Mouse (Mus musculus): ENCODE measurements at regions not wholly inside any gene's neighbourhood (a gene's known extent, or its start where the extent isn't known, plus 50 kb on each side); places are given as distances from the start of the nearest gene placed in this dataset.

DNA sequence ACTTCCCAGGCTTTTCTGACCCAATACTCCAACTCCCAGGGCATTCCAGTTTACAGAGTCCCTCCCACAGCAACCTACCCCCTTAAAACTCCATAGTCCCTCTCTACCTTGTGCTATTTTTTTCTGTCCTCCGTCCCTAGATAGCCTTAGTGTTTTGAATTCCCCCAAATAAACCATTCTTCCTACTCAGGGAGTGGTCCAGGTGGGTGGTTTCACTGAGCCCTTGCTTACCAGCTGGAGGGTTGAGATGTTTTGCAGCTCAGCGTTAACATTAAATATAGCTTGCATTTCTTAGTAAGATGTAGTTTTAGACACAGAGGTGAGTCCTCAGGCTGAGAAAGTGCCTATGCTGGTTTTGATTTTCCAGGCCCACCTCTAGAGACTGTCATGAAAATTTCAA, 313.0 kb downstream of the Bmper start:
- no peaks in the 10 kb centered on the region for H3K27me3 ChIP-seq (replicated peaks; ENCODE audit: control insufficient read depth, insufficient read depth, low read length)
- DNase-seq (ENCODE audit: low spot score) = no peak
- H3K36me3 ChIP-seq (ENCODE audit: control insufficient read depth, insufficient read depth, low read length) = no peaks in the 10 kb centered on the region
- no peak overlapping the region for H3K27ac ChIP-seq (ENCODE audit: low read depth, low read length)
- no peaks in the 10 kb centered on the region for H3K4me1 ChIP-seq (replicated peaks; ENCODE audit: control insufficient read depth, insufficient read depth, low read length)
- no peak overlapping the region for H3K4me3 ChIP-seq (ENCODE audit: low read depth, low read length)
- no peaks in the 10 kb centered on the region for H3K9me3 ChIP-seq (ENCODE audit: control insufficient read depth, low read length)
- H3K9ac ChIP-seq (ENCODE audit: low read depth, low read length) = no peak overlapping the region
- H3K4me2 ChIP-seq = no peak overlapping the region
- ATAC-seq (replicated peaks; ENCODE audit: low FRiP score) = no peak
- WGBS = 74% methylated on average over 2 of the region's 2 CpGs

DNA sequence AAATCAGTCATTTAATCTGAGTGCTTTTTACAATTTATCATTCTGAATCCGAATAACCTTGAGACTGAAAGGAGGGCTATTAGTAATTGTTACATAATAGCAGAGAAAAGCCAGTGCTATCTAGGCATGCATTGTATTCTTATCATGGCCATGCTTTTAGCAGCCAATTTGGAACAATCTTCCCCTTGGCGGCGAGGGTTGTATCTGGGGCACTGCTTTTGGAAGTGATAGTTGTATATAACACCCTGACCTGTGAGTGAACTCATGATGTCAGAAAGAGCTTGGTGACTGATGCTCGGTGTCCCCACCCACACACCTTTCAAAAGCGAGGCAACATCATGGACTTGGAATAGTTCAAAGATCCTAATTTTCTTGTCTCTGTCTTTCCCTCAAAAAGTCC, 315.2 kb downstream of the Bmper start:
- no peak overlapping the region for H3K4me3 ChIP-seq (ENCODE audit: low read depth, low read length)
- no peaks in the 10 kb centered on the region for H3K27me3 ChIP-seq (replicated peaks; ENCODE audit: control insufficient read depth, insufficient read depth, low read length)
- no peak overlapping the region for H3K4me2 ChIP-seq
- H3K4me1 ChIP-seq (replicated peaks; ENCODE audit: control insufficient read depth, insufficient read depth, low read length) = no peaks in the 10 kb centered on the region
- ATAC-seq (replicated peaks; ENCODE audit: low FRiP score) = no peak
- WGBS = 55% methylated on average over 5 of the region's 5 CpGs
- H3K27ac ChIP-seq (ENCODE audit: low read depth, low read length) = no peak overlapping the region
- no peaks in the 10 kb centered on the region for H3K9me3 ChIP-seq (ENCODE audit: control insufficient read depth, low read length)
- no peak overlapping the region for H3K9ac ChIP-seq (ENCODE audit: low read depth, low read length)
- no peaks in the 10 kb centered on the region for H3K36me3 ChIP-seq (ENCODE audit: control insufficient read depth, insufficient read depth, low read length)
- DNase-seq (ENCODE audit: low spot score) = no peak

DNA sequence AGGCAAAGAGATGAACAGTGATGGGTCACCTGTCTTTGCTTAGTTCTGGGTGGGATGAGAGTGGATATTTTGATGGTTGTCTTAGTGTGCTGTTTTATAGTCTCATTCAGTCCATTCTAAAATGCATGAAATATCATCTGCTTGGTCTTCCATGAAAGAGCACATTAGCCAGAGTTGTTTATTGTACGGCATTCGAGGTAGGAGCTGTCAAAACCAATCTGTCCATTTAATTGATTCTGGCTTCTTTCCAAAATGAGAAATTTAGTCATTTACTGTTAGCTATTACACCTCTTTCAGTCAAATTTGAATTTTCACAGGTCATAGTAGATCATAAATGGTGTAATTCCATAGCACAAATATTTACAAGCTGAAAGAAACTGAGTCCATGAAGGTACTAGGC, 328.8 kb downstream of the Bmper start:
- H3K4me1 ChIP-seq (replicated peaks; ENCODE audit: control insufficient read depth, insufficient read depth, low read length) = no peaks in the 10 kb centered on the region
- WGBS = 78% methylated on average over 2 of the region's 2 CpGs
- no peaks in the 10 kb centered on the region for H3K36me3 ChIP-seq (ENCODE audit: control insufficient read depth, insufficient read depth, low read length)

DNA sequence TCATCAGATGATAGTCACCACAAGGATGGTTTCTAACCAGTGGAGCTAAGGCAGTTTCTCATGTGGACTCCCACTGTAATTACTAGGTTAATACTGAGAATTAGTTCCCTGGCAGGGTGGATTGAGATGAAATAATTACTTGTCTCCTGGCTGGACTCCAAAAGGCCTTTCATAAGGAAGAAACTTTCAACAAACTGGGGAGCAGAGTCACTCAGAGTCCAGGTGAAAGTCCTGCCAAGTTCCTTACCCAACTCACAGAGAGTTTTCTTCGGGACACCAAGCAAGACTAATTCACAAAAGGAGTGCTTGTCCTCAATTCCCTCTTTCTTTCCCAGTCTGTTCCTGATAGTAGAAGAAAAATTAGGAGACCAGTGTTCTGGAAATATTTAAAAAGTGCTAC, 330.9 kb downstream of the Bmper start:
- Histone ChIP-seq H3K4me1 (replicated peaks; ENCODE audit: control insufficient read depth, insufficient read depth, low read length) (no peaks in the 10 kb centered on the region), H3K4me3 (ENCODE audit: low read depth, low read length) (no peak overlapping the region), H3K9ac (ENCODE audit: low read depth, low read length) (no peak overlapping the region), H3K36me3 (ENCODE audit: control insufficient read depth, insufficient read depth, low read length) (no peaks in the 10 kb centered on the region), H3K27ac (ENCODE audit: low read depth, low read length) (no peak overlapping the region), H3K27me3 (replicated peaks; ENCODE audit: control insufficient read depth, insufficient read depth, low read length) (no peaks in the 10 kb centered on the region), H3K4me2 (no peak overlapping the region), H3K9me3 (ENCODE audit: control insufficient read depth, low read length) (no peaks in the 10 kb centered on the region)
- DNase-seq (ENCODE audit: low spot score) (no peak), ATAC-seq (replicated peaks; ENCODE audit: low FRiP score) (no peak)
- 71% methylated on average over 1 of the region's 1 CpGs for WGBS

More for the DNA sequence above, 328.8 kb downstream of the Bmper start:
- no peaks in the 10 kb centered on the region for H3K9me3 ChIP-seq (ENCODE audit: control insufficient read depth, low read length)
- no peak for ATAC-seq (replicated peaks; ENCODE audit: low FRiP score)
- no peak overlapping the region for H3K4me2 ChIP-seq
- no peaks in the 10 kb centered on the region for H3K27me3 ChIP-seq (replicated peaks; ENCODE audit: control insufficient read depth, insufficient read depth, low read length)
- no peak overlapping the region for H3K4me3 ChIP-seq (ENCODE audit: low read depth, low read length)
- no peak overlapping the region for H3K9ac ChIP-seq (ENCODE audit: low read depth, low read length)
- no peak for DNase-seq (ENCODE audit: low spot score)
- H3K27ac ChIP-seq (ENCODE audit: low read depth, low read length) = no peak overlapping the region

DNA sequence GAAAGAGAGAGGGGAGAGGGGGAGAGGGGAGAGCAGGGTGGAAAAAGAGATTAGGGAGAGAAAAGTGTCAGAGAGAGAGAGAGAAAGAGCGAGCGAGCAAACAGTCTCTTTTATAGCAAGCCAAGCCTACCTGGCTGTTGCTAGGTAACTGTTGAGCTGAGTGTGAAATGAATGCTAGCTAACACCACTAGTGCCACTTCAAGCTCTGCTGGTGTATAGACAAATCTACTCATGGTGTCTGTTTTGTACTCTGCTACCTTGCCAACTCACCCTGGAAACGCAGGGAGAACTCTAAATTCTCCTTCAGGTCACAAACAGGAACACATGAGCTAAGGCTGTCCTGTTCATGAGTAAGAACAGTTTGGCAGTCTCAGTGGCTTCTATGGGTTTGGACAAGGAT, 334.7 kb downstream of the Bmper start:
- H3K4me1 ChIP-seq (replicated peaks; ENCODE audit: control insufficient read depth, insufficient read depth, low read length) = no peaks in the 10 kb centered on the region
- no peak overlapping the region for H3K4me3 ChIP-seq (ENCODE audit: low read depth, low read length)
- H3K27ac ChIP-seq (ENCODE audit: low read depth, low read length) = no peak overlapping the region
- no peaks in the 10 kb centered on the region for H3K36me3 ChIP-seq (ENCODE audit: control insufficient read depth, insufficient read depth, low read length)
- 72% methylated on average over 3 of the region's 3 CpGs for WGBS
- no peaks in the 10 kb centered on the region for H3K27me3 ChIP-seq (replicated peaks; ENCODE audit: control insufficient read depth, insufficient read depth, low read length)
- no peaks in the 10 kb centered on the region for H3K9me3 ChIP-seq (ENCODE audit: control insufficient read depth, low read length)
- no peak overlapping the region for H3K4me2 ChIP-seq
- no peak overlapping the region for H3K9ac ChIP-seq (ENCODE audit: low read depth, low read length)
- DNase-seq (ENCODE audit: low spot score) (no peak), ATAC-seq (replicated peaks; ENCODE audit: low FRiP score) (no peak)

DNA sequence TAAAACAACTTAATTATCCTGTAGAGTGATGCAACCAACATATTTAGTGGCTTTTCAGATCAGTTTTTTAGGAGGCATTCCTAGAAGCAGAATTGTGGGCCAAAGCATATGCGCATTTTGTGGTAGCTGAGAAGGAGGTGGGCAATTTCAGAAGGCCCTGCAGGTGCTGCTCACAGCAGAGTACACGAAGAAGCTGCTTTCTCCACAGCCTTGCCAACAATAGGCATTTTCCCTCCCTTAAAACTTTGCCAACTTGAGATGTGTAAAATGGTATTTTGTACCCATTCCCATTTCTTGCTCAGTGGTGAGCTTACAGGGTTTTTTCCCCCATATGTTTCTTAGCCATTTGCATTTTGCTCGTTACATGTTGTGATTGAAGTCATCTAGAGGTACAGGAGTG, 339.0 kb downstream of the Bmper start:
- 61% methylated on average over 3 of the region's 3 CpGs for WGBS
- H3K9me3 ChIP-seq (ENCODE audit: control insufficient read depth, low read length) = no peaks in the 10 kb centered on the region
- H3K27me3 ChIP-seq (replicated peaks; ENCODE audit: control insufficient read depth, insufficient read depth, low read length) = no peaks in the 10 kb centered on the region
- H3K4me2 ChIP-seq = no peak overlapping the region
- H3K9ac ChIP-seq (ENCODE audit: low read depth, low read length) = no peak overlapping the region
- no peak overlapping the region for H3K4me3 ChIP-seq (ENCODE audit: low read depth, low read length)
- H3K4me1 ChIP-seq (replicated peaks; ENCODE audit: control insufficient read depth, insufficient read depth, low read length) = no peaks in the 10 kb centered on the region
- DNase-seq (ENCODE audit: low spot score) (no peak), ATAC-seq (replicated peaks; ENCODE audit: low FRiP score) (no peak)
- no peaks in the 10 kb centered on the region for H3K36me3 ChIP-seq (ENCODE audit: control insufficient read depth, insufficient read depth, low read length)
- no peak overlapping the region for H3K27ac ChIP-seq (ENCODE audit: low read depth, low read length)

DNA sequence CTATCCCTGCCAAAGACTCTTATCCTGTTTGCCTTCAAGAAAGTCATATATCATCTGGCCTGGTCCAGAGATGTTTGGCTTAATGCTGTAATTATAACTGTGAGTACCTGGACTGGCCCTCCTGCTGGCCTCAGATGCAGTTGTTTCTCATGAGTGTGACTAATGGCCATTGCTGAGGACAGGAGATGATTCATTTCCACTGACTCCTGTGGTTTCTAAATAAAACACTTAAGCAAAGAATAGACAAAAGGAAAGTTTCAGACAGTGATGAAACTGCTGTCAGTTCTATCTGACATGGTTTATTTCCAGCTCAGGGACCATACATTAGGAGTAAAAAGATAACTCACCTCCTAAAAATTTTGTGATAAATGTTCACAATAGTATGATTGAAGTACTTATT, 344.2 kb downstream of the Bmper start:
- no peak overlapping the region for H3K9ac ChIP-seq (ENCODE audit: low read depth, low read length)
- no peak for DNase-seq (ENCODE audit: low spot score)
- no peak overlapping the region for H3K4me3 ChIP-seq (ENCODE audit: low read depth, low read length)
- ATAC-seq (replicated peaks; ENCODE audit: low FRiP score) = no peak
- no peaks in the 10 kb centered on the region for H3K27me3 ChIP-seq (replicated peaks; ENCODE audit: control insufficient read depth, insufficient read depth, low read length)
- H3K27ac ChIP-seq (ENCODE audit: low read depth, low read length) = no peak overlapping the region
- H3K9me3 ChIP-seq (ENCODE audit: control insufficient read depth, low read length) = no peaks in the 10 kb centered on the region
- no peaks in the 10 kb centered on the region for H3K4me1 ChIP-seq (replicated peaks; ENCODE audit: control insufficient read depth, insufficient read depth, low read length)
- no peak overlapping the region for H3K4me2 ChIP-seq
- H3K36me3 ChIP-seq (ENCODE audit: control insufficient read depth, insufficient read depth, low read length) = no peaks in the 10 kb centered on the region

DNA sequence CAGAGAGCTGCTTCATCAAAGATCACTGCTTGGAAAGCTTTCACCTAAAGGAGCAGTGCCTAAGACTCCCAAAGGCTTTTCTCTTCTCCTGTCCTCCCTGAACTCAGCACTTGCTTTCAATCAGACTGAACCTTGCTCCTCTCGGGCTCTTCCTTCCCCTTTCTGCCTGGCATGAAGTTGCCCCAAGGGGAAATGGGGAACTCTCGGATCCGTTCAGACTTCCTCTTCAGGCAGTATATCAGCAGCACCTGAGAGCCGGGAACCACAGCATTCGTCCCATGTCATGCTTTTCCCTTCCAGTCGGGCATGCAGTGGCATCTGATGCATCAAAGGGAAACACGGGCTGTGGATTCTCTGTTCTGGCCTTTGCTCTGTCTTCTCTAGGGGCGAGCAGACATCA, 347.3 kb downstream of the Bmper start:
- no peak for ATAC-seq (replicated peaks; ENCODE audit: low FRiP score)
- Histone ChIP-seq H3K9me3 (ENCODE audit: control insufficient read depth, low read length) (no peaks in the 10 kb centered on the region), H3K27ac (ENCODE audit: low read depth, low read length) (no peak overlapping the region), H3K4me2 (no peak overlapping the region), H3K4me3 (ENCODE audit: low read depth, low read length) (no peak overlapping the region), H3K9ac (ENCODE audit: low read depth, low read length) (no peak overlapping the region), H3K4me1 (replicated peaks; ENCODE audit: control insufficient read depth, insufficient read depth, low read length) (no peaks in the 10 kb centered on the region), H3K36me3 (ENCODE audit: control insufficient read depth, insufficient read depth, low read length) (no peaks in the 10 kb centered on the region), H3K27me3 (replicated peaks; ENCODE audit: control insufficient read depth, insufficient read depth, low read length) (no peaks in the 10 kb centered on the region)
- 24% methylated on average over 8 of the region's 8 CpGs for WGBS
- DNase-seq (ENCODE audit: low spot score) = no peak

DNA sequence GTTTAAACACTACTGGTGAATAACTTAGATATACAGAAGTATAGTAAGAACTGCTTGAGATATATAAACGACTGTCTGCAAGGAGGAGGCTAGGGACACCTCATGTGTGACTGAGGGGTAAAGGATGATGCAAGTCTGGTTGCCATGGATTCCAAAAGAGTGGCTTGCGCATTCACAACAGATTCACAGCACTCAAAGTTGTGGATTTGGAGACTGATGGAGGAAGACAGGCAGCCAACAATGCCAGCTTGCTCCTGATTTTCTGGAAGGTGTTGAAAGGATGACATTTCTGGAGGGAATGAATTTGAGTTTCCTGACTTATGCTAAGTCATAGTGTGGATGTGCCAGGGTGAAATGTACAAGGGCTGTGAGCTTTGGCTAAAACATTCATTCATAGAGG, 353.4 kb downstream of the Bmper start:
- 77% methylated on average over 2 of the region's 2 CpGs for WGBS
- no peaks in the 10 kb centered on the region for H3K9me3 ChIP-seq (ENCODE audit: control insufficient read depth, low read length)
- no peak for ATAC-seq (replicated peaks; ENCODE audit: low FRiP score)
- H3K27me3 ChIP-seq (replicated peaks; ENCODE audit: control insufficient read depth, insufficient read depth, low read length) = no peaks in the 10 kb centered on the region
- DNase-seq (ENCODE audit: low spot score) = no peak
- no peak overlapping the region for H3K27ac ChIP-seq (ENCODE audit: low read depth, low read length)
- no peaks in the 10 kb centered on the region for H3K36me3 ChIP-seq (ENCODE audit: control insufficient read depth, insufficient read depth, low read length)
- no peak overlapping the region for H3K9ac ChIP-seq (ENCODE audit: low read depth, low read length)
- no peaks in the 10 kb centered on the region for H3K4me1 ChIP-seq (replicated peaks; ENCODE audit: control insufficient read depth, insufficient read depth, low read length)
- H3K4me3 ChIP-seq (ENCODE audit: low read depth, low read length) = no peak overlapping the region
- no peak overlapping the region for H3K4me2 ChIP-seq
